Mouse (Mus musculus) stomach, postnatal 0 days (tissue): Measurements from ENCODE around the gene Gtf2ird1.

Experiments
- CTCF ChIP-seq: IDR thresholded peaks from 2 replicates; pipeline ENCODE4 v1.5.1; 2016; ENCODE audit warnings: antibody characterized with exemption, low read depth, mild to moderate bottlenecking, moderate library complexity
- EP300 ChIP-seq: optimal IDR thresholded peaks from 2 replicates; pipeline ENCODE3; 2016; ENCODE audit warnings: antibody characterized with exemption

GRCm38 (mm10) chr5:134408119-134408518, 48.4 kb downstream of the Gtf2ird1 start:
- TF ChIP-seq CTCF, result no peak
- TF ChIP-seq EP300, result no peak
